Mouse (Mus musculus) 3134 (cell line): Measurements from ENCODE around the gene Ackr4.

Experiments used
- DNase-seq: peaks from one replicate; pipeline ENCODE4 v3.0.0-alpha.2; 2011; ENCODE audit warnings: low spot score; ENCODE audit not compliant: insufficient read length; ENCODE audit errors: extremely low read depth

The Ackr4 gene

DNA sequence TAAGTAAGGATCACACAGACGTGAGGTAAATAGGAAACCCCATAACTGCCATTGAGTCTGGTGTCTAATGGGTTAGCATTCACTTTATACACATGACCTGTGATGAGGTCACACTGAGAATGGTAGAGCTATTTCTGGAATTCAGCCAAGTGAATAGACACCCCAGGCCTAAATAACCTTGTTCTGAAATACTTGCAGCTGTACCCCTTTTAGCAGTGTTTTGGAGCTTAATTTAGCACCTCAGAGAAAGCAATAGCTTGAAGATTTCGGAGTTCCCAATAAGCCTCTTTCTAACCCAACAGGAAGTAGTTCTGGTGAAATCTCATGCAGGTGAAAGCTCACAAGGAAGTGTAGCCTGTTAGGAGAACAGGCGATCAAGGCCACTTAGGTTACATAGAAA, at the start of gene Ackr4:
Ackr4 (minus strand) TSS at position 101 of the 400 bp plus-strand sequence.
- no peak for DNase-seq

DNA sequence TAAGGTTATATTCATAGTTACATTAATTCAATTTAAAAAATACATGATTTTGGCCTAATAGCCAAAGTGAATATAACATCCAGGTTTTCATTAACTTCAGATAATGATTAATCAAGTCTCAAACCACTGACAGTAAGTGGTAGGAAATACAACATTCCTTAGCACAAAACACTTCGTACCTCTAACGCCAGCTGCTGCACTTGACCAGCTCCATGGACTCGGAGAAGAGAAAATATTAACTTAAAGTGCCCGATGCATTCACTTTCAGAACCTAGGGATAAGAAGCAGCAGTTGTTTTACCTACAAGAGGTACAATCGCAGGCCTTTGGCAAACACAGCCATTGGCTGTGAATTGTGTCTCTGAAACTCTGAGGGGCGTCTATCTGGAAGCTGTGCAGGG, 45.6 kb upstream of the Ackr4 start:
- DNase-seq: no peak

DNA sequence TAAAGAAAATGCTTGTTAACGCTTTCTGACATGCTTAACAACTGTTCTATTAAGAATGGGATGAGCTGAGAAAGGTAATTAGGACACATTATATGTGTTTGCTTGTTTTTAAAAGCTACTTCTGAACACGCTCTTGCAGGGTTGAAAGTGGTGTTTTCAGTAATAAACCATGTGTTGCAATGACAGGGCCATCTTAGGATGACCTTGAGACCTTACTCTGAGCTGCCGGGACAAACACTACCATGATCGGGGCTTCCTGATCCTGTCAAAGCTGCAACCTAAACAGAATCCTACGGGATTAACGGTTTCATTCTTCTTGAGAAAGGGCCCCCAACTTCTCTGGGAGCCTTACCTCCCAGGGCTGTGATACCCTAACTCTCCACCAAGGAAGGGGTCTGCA, 44.9 kb upstream of the Ackr4 start:
- DNase-seq: no peak

DNA sequence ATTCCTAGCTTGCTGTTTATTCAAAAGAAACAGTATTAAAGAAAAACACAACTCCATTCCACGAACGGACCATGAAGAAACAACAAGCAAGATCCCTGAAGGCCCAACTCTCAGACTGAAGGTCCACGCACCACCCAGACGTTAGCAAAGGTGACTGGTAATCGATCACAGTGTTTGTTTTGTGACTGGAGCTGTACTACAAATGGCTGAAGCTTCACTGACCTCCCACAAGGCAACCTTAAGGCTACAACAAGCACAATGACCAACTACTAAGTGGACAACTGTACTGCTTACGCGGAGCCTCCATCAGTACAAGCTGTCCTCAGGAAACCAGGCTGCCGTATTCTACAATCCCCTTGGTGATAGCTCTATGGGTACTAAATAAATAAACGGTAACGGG, 43.3 kb upstream of the Ackr4 start:
- DNase-seq: no peak

DNA sequence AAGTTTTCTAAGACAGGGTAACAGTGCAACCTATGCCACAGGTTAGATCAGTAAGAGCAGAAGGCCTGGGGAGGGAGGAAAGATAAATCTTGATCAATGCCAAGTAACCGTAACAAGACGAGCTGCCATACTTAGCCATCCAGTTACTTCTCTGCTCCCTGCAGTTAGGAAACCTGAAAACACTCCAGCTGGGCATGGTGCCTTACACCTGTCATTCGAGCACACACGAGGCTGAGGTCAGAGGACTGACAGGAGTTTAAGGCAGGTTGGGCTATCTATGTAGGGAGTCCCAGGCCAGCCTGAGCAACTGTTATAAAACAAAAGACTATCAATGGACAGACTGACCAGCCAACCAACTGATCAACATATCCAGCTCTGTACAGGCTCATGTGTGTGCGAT, 39.2 kb upstream of the Ackr4 start:
- no peak for DNase-seq

DNA sequence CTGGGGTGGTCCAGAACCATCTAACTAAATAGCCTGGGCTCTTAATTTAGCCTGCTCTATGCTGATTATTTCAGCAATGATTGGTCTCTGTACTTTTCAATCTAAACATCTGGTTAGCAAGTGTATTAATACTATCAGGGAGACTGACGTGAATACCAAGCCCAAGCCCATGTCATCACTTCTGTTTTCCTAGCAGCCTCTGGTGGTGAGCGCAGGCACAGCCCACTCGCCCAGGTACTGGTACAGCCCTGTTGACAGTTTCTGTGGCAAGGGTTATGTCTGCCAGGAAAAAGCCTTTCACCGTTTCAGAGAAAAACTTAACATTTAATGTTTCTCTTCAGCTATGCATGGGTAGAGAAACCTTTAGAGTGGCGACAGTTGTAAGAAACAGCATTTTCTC, 37.5 kb upstream of the Ackr4 start:
- no peak for DNase-seq

DNA sequence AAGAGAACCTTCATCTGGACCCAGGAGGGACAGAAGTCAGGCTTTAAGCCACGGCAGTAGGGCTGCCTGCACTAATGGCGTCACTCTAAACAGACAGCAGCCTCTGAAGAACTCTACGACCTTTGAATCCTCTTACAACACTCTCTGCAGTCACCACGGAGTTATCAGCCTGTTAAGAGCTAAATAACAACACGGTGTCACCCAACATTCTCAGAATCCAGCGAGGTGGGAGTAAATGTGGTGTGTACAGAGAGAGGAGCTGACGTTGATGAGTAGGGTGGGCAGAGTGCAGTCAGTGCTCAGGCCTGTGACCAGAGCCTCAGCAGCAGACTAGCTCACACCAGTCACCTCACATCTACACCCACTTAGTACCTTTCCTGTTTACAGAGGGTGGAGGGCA, 34.4 kb upstream of the Ackr4 start:
- no peak for DNase-seq

DNA sequence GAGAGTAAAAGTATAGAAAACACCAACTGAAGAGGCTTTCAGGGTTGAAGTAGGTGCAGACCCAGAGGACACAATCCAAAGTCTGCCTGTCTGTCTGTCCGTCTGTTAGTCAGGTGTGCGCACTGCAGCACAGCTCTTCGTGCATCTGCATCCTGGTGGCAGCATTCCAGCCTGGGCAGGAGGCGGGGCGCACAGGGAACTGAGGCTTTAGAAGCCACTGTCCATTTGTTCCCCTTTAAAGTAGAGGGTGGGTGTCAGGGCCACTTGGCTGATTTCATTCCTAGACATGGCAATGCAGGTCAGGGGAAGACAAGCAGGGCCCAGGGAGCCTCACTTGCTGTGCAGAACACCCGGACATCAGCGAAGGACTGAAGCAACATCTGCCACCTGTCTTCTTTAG, 30.6 kb upstream of the Ackr4 start:
- DNase-seq: no peak

DNA sequence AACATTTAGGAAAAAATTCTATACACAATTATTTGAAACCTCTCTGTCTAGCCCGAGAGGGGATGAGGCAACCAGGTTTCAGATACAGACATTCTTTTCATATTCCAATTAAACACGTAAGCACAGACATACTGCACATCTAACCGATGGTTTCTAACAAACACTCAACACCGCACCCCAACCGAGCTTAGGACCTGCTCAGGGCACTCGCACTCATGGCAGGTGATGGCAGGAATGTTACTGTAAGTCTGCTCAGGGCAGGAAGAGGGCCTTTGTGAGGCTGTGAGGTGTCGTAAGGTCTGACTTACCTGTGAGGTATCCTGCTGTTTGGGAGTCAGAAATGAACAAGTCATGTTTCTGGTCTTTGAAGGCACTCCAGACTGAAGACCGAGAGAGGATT, 29.8 kb upstream of the Ackr4 start:
- no peak for DNase-seq

DNA sequence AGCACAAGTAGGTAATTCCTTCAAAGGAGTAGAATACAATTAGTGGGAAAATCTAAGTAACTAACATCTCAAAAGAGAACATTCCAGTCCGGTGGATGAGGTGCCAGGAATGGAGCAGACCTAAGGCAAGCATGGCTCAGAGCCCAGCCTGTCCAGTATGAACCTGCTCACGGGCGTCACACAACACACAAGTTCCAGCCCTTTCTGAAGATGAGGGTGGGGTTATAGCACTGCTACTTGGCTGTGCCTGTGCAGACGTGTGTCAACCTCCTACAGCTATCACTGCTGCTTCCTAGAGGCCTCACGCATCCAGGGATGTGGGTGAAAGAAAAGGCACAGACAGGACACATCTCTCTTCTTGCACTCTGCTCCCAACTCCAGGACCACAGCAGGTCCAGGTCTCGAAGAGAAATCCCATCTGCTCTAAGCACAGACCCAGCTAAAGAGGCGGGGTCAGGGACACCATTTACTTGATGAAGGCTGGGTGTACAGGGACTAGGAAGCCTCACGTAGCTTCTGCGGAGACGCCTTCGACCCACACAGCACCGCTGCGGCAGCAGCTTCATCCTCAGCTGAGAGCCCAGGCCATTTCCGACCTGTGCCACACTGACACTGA, 28.5 kb upstream of the Ackr4 start:
- no peak for DNase-seq

DNA sequence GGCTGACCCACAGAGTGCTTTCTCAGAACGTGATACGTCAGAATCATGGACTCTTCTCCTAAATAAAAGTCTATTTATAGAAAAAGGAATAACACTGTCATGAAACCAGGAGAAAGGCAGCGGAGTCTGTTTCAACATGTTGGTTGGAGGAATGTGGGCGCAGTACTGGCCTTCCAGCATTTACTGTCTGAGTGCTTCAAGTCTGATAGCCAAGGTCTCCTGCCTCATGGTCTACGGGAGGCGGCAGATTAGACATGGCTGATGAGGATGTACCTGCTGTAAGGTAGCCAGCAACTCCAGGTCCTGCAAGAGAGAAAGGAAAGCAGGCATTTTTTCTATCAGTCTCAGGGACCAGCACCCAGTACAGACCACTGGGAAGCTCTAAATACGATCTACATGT, 25.4 kb upstream of the Ackr4 start:
- no peak for DNase-seq

DNA sequence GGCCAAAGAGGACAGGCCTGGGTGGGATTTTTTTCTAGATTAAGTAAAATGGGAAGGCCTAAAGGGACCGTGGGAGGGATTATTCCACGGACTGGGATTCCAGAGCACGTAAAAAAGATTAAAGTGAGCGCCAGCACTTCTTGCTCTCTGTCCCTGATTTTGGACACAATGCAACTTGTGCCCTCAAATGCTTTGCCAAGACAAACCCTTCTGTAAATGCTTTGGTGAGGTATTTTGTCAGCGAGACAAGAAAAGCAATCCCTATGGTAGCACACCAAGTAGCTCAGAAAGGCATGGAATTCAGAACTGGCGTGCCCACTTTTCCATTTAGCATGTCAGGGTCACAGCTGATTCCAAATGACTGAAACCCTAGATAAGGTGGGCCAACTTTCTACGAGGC, 22.2 kb upstream of the Ackr4 start:
- no peak for DNase-seq

DNA sequence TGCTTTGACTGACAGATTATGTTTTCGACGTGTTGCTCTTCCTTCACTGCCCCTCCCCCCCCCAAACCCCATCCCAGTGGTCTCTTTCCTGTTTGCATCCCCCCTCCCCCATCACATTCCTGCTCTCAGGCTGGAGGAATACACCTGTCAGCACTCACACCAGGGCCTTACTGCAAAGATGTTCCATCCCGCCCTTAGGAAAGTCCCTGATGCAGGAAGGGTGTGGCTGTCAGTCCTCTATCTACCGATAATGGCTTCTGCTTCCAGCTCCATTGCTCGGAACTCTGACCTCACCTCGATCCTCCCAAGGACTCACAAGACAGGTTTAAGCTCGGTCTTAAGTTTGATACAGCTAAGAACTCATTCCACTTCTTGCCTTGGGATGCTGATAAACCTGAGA, 19.9 kb upstream of the Ackr4 start:
- DNase-seq: no peak

DNA sequence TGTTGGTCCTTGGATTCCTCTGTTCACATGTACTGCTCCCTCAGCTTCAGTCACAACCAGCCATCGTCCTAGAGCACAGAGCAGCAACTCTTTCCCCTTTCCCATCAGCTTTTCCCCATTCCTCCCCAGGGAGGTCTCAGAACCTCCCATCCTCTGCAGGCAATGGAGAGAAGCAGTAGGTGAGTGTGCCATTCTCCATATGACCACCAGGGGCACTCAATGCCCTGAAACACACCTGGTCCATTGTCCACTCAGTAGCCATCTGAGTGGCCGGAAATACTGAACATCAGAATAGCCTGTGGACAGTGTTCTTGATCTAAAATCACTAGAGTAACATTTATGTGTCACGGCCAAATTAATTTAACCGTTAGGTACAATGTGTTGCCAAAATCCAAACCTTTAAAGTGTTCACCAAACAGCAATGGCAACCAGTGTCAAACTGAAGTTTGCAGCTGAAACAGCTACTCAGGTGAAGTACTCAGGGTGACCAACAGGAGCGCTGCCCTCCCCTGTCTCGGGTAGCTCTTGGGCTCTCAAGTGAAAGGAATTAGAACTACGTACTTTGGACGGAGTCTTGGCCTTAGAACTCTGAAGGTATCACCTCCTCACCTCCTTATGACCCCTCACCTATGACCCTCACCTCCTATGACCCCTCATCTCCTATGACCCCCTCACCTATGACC, 17.7 kb upstream of the Ackr4 start:
- DNase-seq: no peak

DNA sequence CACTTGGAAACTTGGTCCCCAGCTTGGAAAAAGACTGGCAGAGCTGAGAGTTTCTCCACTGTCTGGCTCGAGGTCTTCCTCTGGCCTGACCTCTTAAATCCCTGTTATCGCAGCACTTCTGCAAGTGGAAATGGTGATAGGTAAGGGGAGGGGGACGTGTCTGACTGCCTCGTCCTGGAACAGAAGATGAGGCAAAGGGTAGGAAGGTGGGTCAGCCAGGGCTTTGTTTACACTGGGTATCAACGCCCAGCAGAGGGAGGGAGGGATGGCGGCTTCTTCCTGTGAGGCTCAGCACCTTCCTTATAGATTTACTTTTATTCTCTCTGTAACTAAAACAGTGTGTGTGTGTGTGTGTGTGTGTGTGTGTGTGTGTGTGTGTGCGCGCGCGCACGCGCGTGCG, 16.1 kb upstream of the Ackr4 start:
- no peak for DNase-seq

DNA sequence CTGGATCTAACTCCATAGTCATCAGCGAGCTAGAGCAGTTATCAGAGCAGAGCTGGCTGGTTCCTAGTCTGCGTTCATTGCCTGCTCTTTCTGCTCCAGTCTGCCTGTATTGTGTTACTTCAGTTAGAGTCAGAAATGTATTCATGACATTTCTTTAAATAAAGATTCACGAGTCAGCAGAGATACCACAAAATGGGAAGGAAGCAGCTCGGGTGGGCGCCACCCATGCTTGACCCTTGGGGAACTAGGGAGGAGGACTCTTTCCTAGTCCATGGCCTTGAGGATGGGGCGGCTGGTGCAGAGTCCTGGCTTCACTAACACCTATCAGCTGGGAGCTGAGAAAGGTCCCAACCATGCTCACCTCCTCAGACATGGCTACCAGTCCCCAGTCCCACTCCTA, 13.6 kb upstream of the Ackr4 start:
- no peak for DNase-seq

DNA sequence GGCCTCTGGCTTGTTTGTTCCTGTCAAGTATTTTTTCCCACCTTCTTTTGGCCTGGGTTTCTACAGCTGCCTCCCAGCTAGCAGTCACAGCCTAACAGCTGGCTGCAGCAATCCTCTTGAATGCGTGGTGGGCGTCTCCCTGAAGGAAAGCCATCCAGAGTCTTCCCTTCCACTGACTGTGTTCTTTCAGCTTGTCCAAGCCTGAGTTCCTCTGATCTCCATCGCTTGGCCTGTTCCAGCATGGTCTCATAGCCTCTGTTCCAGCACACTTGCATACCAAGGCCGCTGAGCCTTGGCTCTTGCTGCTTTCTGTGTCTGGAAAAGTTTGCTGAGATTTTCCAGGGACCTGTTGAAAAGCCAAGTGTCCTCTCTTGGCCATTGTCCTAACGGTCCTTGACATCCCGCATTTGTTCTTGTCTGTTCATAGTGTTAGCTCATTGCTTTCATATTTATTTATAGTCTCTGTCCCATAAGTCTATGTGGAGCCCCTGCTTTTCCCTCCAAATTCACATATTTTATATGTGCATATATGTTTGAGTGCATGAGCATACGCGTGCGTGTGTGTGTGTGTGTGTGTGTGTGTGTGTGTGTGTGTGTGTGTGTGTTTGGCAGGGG, 3.5 kb upstream of the Ackr4 start:
- DNase-seq: no peak

DNA sequence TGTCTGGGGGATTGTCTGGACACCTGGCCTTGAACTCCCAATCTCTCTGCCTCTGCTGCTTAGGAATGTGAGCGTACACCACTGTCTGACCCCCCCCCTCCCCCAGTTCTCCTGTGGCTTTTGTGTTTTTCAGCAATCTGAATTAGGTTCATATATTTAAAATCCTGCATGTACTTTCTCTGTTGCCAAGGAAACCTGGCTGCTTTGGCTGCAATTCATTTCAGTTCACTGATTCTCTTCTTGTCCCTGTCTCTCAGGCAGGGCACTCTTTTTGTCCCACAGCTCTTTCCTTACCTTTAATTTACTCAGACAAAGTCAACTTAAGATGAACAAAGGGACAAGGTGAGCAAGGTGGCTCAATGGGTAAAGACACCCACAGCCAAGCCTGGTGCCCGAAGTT, 1.4 kb upstream of the Ackr4 start:
- no peak for DNase-seq

DNA sequence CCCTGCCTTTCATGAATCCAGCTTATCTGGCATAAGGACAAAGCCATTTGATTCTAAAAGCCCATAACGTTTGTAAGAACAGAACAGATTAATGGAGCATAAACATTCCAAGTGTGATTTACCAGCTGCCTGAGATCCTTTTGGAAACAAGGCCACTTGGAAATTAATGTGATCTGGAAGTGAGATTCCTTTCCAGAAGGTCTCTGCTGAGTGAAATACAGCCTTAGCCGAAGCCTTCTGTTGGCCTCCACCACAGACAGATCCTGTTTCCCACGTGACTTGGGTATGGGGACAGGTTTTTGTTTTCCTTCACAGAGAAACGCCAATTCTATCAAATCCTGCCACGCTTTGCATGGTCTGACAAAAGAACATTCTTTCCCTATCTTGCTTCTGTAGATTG, 3.1 kb downstream of the Ackr4 start:
- DNase-seq: no peak

DNA sequence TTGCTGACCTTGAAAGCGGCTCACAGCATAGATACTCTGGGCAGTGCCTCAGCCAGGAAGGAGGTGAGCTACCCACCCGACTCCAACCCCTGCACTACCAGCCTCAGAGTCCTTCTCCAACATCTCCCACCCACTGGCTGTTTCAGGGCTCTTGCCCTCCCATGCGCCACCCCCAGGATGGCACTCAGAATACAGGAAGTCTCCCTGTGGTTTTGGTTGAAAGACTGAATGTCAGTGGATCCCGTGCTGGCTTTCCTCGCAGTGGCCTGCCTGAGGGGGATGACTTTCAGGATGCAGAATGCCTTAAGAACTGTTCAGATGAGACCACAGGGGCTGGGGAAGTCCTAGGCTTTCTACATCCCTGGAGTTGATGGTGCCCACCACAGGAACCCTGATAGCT, 3.6 kb downstream of the Ackr4 start:
- DNase-seq: no peak

DNA sequence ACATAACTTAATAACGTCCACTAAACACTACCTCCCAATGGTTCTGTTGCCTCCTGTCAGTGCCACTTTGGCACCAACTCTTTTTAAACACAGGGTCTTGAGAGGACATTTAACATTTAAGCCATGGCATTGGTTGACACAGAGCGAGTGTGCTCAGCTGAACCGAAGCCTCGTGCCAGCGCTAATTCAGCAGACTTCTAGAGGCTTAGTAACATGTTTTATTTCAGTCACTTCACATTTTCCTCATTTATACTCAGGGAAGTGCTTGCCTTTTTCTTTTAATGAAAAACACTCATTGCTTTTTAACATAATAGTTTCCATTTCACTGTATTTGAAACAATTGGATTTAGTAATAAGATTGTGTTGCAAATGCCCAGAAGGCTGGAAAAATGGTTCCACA, 17.6 kb downstream of the Ackr4 start:
- DNase-seq: no peak

DNA sequence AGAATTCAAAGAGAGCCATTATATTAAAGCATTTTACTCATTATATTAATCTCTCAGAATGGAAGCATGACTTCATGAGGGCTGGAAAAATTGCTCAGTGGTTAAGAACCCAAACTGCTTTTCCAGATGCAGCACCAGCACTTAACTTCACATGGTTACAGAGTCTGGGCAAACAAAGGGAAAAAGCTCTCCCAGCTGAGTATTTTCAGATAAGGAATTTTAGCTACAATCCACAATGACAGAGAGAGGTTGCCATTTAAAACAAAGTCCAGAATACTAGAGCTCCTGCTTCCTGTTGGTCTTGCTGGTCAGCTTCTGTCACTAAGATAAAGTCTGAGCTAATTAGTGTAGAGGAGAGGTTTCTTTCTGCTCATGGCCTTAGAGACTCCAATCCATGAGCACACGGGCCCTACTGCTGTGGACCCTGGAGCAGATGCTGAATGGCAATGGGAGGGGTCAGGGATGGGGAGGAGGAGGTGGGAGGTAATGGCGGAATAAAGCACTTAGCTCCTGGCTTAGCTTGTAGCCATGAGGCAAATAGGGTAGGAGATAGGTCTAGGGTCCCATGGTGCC, 18.1 kb downstream of the Ackr4 start:
- DNase-seq: no peak
